Mouse (Mus musculus) layer of hippocampus, adult 9-10 months (tissue): ENCODE data around the gene Nras.

Experiments used
- DNase-seq: peaks from one replicate; pipeline ENCODE4 v3.0.0; 2022; ENCODE audit warnings: low spot score

Nras gene

DNA sequence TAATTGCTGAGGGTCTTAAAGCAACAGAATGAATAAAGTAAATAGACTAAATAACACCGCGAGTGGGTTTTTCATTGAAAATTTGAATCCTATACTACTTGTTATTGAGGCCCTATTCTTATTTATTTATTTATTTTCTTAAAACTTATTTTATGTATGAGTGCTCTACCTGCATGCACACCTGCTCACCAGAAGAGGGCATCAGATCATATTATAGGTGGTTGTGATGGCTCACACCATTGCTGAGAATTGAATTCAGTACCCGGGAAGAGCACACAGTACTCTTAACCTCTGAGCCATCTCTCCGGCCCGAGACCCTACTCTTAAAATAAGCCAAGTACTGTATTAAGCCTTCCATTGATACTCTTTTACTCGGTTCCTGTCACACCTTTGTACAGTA, 41.6 kb downstream of the Nras start:
- DNase-seq: no peak

- DNase-seq: no peak
Measured at GRCm38 (mm10) chr3:103100735-103101134, 42.6 kb downstream of the Nras start.

DNA sequence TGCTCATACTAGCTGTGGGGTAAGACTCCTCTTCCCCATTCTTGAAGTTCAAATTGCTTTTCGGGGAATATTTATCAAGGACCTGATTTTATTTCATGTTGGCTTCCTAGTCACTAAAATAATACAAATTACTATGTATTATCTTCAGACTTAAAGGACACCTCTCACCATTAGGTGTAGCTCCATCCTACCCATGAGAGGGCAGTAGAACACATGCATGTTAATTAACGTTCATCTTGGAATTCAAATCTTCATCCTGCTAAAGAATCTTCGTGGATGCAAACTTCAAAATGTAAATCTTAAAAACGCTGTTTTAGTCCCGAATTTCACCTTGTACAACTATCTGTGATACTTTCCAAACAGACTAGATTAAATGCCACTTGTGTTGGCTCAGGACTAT, 43.1 kb downstream of the Nras start:
- DNase-seq: no peak

DNA sequence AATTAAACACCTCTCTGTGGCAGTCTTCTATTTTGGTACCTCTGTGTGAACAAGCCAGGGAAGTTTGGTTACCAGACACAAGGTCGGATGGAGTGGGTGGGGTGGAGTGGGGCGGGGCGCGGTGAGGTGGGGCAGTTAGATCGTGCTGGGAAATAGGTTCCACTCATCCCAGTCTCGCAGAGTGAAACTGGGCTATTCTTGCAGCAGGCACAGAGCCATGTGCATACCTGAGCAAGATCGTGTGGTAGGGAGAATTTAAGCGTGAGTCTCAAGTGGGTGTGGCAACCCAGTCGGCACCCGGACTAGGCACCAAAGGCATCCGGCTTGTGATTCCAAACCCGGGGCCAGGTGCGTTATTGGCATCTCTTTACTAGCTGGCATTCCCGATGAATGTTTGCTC, 43.8 kb downstream of the Nras start:
- no peak for DNase-seq

GRCm38 (mm10) chr3:103102454-103103390, 44.6 kb downstream of the Nras start, which contains the start of gene Dennd2c:
Dennd2c (plus strand) TSS chr3:103102604.
- peak; percentile 36 for DNase-seq

GRCm38 (mm10) chr3:103107565-103108240, 49.6 kb downstream of the Nras start:
- no peak for DNase-seq

GRCm38 (mm10) chr3:103112216-103112615, 54.1 kb downstream of the Nras start:
- no peak for DNase-seq
